Mouse (Mus musculus) common myeloid progenitor, adult 5-6 weeks (primary cell): ENCODE measurements around the gene Grid2. TPM values are rescaled to one million over a fixed set of nuclear protein-coding genes. Genes with fewer than 3 reads are reported as not detected.

Source experiments
- ATAC-seq: replicated peaks from 2 replicates; pipeline ENCODE4 v1.8.0; 2016; ENCODE audit warnings: low read depth, mild to moderate bottlenecking, moderate TSS enrichment, inconsistent platforms; ENCODE audit not compliant: poor library complexity, severe bottlenecking
- total RNA-seq: library from RNA; stranded (forward); fragments of 200-1000, 187-1606 nt; gene quantifications from 2 replicates; pipeline ENCODE4 v1.2.3, GENCODE M21; 2017

The Grid2 gene
- total RNA-seq, 1 experiment from 2014 or later, result not detected

DNA sequence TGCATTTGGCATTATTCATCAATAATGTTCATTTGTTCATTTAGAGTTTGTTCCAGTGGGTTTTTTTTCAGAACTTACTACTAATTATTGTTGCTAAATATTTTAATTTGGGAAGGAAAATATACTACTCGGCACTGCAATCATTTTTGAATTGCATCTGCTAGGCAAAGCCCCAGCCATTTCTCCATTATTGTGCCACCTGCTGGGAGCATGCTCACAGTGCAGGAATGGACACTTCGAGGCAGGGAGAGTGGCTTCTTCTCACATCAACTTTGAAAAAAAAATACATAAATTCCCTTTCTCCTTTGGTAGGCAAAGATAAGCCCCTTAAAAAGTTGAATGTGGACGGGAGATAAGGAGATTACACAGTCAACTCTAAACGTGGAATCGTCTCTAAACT is 1312.9 kb downstream of the Grid2 start:
- ATAC-seq, result peak; percentile 56

DNA sequence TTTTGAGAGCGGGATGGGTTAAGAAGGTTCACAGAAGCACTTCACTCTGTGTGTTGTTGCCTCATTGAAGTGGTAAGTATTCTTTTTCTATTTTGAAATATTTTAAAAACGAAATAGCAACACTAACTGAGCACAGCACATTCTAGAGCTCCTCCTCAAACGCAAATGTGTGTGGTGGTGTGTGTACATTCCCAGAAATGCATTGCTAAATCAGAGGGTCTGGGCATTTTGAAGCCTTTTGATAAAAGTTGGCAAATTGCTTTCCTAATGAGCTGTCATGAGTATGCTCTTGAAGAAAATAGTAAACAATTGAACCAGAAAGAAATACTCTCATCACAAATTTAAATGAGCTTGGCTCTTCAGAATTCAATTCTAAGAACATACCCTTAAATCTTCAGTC is 1325.7 kb downstream of the Grid2 start:
- ATAC-seq, result no peak

DNA sequence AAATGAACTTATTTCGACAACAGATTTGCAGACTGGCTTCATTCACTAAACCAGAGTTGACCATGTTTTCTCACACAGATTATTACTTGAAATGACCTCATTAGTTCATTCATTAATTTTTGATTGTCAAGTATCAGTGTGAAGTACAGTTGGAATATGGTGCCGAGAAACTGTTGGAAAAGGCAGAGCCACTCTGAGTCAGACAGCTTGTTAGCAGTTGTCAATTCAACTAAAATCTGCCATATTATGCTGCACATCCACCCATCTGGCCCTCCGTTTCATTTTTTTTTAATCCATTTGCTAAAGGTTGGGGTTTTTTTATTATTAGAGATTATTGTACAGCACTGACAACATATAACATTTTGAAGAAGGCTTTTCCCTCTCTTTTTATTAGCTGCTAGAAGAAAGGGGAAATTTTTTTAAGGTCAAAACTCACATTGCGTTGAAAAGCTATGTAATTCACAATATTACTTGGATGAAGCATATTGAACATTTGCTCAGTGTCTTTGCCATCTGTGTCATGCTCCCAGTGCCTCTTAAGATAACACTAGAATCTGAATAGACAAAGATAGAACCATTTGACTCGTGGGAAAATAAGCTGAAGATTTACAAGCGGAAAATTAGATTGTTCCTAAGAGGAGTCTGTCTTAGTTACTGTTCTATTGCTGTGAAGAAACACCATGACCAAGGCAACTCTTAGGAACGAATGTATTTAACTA is 1333.0 kb downstream of the Grid2 start:
- no peak for ATAC-seq

DNA sequence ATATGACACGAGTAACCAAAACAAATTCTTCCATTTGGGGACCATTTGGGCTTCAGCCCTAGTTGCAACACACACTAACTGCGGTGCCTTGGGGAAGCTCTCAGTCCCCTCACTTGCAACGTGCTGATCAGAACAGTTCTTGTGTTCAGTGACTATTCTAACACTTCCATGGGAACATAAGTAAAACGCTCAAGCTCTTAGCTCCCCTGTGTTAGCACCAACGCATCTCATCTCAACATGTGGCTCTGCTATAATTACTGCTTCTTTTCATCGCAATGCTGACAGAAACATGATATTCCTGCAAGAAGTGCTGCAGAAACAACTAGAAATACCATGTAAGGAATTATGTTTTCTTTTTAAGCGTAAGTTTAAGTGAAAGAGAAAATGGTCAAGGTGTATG is 1340.6 kb downstream of the Grid2 start:
- ATAC-seq, result no peak

DNA sequence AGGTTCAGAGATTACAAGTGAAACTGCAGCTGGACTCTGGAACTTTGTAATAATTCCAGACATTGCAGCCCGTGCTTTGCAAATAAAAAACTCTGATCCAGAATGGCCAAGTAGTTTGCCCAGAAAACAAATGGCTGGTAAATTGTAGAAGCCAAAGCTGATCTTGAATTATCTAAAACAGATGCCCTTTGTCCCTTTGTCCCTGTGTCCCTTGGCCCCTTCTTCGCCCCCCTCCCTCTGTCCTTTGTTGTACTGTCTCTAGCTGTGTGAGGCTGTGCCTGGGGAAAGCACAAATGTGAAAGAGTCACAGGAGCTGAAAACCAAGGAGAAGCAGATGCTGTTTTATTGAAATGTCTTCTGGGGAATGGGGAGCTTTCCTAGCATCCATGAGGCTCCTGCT is 1341.2 kb downstream of the Grid2 start:
- ATAC-seq, result no peak

DNA sequence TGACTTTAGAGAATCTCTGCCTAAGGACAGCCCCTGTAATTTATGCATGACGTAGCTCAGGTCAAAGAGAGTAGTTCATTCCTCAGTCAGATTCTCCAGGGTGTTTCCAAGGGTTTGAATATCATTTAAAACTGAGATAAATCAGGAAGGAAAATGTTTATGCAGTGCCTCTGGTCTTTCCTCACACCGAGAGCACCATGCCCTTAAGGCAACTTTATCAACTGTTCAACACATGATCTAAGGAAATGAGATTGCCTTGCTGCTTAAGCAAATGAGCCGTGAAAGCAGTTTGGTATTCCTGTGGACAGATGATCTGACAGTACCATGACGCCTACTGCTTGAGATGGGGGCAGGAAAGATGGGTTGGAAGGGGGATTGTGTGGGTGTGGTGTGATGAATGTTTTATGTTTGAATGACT is 1342.5 kb downstream of the Grid2 start:
- no peak for ATAC-seq

DNA sequence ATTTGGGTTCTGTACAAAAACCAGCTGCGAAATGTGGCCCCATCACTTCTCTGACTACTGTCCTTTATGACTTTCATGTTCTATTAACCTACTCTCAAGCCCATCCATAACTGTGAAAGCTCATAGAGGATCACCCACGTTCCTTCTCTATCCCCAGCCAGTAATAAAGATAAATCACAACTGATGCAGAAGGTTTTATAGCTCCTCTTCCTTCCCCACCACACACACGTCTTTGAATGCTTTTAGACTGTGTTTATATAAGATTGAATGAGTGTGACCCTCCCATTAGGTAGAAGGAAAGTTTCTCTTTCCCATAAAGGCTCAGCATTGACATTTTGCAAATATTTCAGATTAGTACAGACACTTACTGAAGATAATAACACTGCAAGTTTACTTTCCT is 1350.1 kb downstream of the Grid2 start:
- ATAC-seq, result no peak

DNA sequence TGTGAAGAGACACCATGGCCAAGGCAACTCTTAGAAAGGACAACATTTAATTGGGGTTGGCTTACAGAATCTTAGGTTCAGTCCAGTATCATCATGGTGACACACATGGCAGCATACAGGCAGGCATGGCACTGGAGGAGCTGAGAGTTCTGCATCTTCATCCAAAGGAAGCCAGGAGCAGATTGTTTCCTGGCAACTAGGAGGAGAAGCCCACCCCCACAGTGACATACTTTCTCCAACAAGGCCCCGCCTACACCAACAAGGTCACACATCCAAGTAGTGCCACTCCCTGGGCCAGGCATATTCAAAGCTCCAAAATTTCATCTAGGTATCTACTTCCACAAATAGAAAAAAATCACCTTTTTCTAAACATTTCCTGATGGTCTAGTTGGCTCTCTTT is 1351.4 kb downstream of the Grid2 start:
- no peak for ATAC-seq

DNA sequence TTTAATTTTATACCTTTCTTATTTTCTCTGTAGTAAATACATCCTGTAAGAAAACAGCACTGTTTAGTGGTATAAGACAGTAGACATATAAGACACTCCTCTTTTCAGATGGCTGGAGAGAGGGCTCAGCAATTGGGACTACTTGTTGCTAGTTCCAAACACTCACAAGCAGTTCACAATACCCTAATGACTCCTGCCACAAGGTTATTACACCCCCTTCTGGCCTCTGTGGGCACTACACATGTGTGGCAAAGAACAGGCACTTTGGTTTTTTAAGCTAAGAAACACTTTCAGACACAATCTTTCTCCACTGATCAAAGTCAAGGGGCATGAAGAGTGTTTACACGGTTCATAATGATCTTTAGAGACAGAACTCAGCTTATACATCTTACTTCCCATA is 1352.3 kb downstream of the Grid2 start:
- ATAC-seq, result no peak

DNA sequence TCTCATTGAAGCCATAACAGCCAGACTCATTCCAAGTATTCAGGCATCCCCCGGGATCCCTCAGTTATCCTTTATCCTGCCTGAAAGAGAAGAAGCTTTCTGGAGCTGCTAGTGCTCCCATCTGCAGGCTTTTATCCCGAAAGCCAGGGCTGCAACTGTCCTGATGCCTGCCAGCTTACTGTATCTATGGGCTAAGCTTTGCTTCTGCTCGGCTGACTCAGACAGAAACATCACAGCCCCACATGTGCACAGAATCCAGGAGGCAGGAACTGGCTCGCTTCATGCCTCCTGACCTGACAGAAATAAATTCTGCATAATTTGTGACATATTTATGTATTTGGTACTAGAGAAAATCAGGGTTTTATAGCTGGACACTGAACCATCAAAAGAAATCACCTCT is 1361.2 kb downstream of the Grid2 start:
- no peak for ATAC-seq

DNA sequence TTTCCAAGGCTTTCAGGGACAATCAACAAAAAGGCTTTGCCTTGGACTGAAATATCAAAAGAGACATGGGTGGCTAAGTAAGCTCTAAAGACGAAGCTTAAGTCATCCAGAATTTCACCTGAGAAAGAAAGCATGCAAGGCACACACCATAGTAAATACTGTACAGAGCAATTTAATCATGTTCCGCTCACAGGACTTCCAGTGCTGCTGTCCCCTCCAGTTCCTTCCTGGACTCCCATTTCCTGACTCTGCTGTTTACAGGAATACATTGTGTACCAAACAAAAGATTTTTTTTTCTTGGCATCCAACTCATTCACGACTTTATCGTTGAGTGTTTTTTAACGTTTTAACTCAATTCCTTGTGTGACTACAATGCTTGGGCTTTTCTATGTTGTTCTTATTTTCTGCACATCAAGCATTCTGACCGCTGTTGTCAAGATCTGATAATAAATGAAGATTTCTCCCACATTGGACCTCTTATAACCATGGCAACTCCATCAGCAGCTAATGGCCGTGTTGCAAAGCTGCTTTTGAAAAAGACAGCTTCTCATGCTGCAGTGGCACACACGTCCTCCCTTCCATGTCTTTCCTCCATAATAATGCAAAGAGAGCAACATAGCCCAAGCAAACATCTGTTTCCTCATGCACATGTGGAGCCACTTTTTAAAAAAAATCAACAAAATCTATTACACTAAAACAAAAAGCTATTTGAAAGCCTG is 1361.9 kb downstream of the Grid2 start:
- ATAC-seq, result no peak

DNA sequence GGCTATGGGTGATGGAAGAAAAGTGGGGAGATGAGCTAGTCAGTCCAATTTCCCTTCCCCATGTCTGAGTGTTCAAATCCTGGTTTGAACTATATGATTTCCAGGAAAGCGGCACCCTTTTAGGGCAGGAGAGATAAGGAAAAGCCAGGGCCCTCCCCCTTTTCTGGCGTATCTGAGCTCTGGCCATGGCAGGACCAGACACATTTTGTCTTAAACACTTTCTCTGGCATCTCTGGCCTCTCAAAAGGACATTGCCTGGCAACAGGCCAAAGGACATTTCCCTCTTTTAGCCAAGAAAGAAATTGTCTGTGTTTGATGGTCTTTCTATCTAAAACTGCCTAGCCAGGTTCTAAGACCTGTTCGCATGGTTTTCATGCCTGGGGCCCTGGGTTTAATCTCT is 1367.7 kb downstream of the Grid2 start:
- no peak for ATAC-seq

DNA sequence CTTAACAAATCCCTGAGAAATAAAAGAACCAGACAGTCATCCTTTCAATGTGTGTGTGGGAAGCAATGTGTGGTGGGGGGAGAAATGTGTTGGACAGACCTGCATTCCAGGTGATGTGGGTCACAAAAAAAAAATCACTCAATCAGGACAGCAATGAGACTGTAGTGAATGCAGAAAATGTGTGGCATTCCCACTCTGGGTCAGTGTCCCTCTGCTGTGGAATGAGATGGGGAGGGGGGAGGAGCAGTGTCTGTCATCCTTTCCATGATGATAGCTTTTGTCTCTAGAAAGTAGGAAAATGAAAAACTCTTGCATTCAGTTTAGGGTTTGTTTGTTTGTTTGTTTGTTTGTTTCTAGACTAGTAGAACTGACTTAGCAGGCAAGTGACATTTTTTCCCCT is 1392.0 kb downstream of the Grid2 start:
- ATAC-seq, result no peak

DNA sequence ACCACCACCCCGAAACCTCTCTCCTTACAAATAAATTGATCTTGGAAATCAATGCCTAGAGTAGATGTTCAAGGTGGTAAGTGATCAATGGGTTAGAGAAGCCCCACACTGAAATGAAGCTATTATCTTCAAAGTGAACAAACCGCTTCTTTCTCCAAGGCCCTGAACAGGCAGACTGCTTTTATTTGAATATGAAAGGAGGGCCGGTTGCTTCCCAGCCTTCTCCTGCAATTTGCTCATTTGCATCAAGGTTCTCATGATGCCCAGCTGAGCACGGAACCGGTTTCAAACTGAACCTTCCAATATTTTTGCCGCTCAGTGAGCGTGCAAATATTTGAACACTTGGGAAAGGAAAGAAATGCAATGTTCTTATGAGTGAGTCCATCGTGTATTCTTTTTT is 1392.5 kb downstream of the Grid2 start:
- ATAC-seq, result no peak

DNA sequence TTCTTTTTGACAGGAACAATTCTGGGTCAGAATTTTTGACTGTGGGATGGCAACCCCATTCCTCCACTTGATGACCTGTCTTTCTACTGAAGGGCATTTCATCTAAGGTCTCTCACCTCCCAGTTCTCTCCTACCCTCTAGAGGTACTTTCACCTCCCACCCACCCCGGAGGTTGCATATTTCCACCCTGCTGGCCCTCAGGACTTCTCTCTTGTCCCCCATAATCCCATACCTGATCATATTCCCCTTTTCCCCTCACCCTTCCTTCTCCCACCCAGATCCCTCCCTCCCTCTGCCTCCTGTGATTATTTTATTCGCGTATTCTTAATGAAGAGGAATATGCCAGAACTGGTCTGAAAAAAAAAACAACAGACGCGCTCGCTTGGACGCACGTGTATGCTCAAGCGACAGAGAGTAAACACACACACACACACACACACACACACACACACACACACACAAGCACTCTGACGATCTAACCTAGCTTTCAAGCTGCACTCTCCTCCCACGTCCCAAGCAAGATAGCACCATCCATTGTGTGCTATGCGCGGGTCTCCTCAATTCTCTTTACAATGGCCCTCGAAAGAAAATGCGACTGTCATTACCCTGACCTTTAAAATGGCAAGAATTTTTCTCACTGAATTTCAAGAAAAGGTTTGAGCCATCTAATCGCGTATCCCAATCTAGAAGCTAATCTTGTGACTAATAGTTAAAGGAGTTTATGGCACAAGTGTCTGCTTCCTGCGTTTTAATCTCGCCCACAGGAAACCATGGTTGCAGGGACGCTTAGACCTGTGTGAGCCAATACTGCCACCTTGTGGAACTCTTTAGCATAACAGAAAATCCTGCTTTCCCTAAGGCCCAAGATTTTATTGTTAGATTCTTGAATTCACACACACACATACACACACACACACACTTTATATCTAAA is 1393.9 kb downstream of the Grid2 start:
- ATAC-seq, result peak; percentile 99

DNA sequence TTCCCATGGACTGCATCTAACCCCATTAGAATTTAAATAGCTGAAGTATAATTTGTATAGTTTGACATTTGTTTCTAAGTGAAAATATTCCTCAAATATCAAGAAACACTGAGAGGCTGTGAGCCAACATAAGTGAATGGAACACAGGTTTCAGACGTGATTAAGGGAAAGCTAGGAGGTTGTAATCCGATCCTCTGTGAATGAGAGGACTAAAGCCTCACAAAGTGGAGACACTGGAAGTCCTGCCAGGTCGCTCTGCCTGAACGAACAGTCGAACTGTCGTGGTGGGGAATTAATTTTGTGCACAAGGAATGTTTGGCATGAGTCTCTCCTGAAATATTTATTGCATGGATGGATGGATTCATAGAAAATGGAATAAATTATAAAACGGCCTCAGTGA is 1395.1 kb downstream of the Grid2 start:
- ATAC-seq, result no peak

DNA sequence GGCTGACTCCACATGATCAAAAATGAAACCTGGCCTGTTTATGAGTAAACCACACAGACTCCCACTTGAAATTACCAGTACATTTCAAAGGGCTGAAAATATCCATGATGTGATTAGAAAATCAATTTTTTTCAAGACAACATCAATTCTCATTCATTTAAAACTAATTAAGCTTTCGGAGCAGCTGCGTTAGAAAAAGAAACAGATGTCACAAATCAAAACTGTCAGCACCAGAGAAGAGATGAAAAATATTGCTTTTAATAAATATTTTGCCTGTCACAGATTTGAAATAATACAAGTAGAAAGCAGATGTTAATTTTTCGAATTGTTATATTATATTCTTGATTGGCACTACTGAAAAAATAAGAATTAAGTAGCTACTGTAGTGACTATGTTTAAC is 1415.3 kb downstream of the Grid2 start:
- ATAC-seq, result no peak

DNA sequence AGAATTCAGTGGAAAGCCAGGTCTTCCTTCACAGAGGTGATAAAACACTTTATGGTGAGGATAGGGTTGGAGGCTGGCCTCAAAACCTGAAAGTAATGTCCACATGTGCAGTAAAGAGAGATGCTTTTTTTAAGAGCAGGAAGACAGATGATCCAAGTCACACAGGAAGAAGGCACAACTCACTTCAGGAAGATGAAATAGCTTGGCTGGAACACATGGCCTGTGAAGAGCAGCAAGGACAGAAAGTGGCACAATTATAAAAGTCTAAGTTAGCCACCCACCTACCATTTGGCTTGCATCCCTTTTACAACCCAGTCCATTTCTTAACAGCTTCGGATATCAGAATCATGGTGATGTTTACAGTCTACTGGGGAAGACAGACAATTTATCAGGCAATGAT is 1423.1 kb downstream of the Grid2 start:
- no peak for ATAC-seq

DNA sequence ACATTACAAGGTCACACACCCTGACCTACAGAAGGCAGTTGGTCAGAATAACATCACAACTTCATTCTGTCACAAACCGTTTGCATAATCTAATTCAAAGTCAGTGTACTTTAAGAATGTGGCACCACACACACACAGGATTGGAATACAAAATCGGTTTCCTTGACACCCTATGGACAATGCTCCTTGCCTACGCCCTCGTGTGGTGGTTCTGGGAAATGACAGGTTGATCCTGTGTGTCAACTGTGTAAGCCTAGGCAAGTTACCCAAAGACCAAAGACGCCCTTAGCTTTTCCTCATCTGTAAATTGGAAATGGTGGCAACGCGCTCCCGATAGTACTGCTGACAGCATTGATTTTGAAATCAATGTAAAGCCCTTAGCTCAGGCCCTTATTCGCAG is 1428.3 kb downstream of the Grid2 start:
- ATAC-seq, result peak; percentile 69

DNA sequence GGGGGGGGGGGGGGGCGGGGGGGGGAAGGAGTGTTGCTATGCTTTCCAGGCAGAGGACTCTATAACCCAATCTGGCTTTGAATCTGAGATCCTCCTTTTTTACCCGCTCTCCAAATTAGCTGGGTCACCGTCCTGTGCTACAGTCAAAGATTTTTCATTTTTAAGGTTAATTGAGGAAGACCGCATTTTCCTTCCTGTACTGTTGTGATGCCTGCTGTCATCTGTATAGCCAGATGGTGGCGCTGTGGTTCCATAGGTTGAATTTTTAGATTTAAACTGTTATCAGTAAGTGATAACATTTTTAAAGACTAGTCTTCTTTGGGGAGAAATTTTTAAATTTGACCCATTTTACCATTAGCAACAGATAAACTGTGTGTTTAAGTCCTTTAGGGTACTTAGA is 1429.3 kb downstream of the Grid2 start:
- ATAC-seq, result peak; percentile 83
